Mouse (Mus musculus): ENCODE results near the gene Unc5a.

DNA sequence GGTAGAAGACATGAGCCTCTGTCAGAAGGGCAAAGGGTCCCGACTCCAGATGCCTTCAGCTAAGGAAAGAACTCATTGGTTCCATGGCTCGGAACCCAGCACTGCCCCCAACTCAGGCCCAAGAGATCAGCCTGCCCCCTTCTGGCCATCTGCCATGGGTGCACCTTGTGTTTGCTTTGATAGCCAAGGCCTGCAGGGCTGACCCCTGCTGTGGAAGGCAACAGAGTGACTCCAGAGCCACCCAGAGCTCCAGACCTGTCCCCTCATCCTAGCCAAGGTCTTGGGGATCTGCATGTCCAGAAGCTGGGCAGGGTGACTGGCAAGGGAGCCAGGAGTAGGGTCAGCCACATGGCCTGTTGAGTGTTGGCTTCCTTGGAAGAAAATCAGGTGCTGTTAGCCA is 34.4 kb downstream of the Unc5a start:
- no peak for TF ChIP-seq HCFC1 (IDR thresholded peaks at IDR 0.05; ENCODE audit: borderline replicate concordance, insufficient read depth, low read length)
- no peak for TF ChIP-seq ZNF384 (IDR thresholded peaks at IDR 0.05; ENCODE audit: low read depth, low read length)
